Mouse (Mus musculus) G1E (cell line): Measurements from ENCODE around the gene Gltp.

Source experiments
- CTCF ChIP-seq: IDR thresholded peaks from 2 replicates; pipeline ENCODE4 v1.5.1; 2012; ENCODE audit warnings: low read depth, low read length, inconsistent platforms, mixed read lengths
- GATA1 ChIP-seq: IDR thresholded peaks from 2 replicates; pipeline ENCODE4 v1.6.1; 2012; ENCODE audit warnings: borderline replicate concordance, low read length, inconsistent platforms, mixed read lengths
- GATA2 ChIP-seq: IDR thresholded peaks from 2 replicates; pipeline ENCODE4 v1.6.1; 2012; ENCODE audit warnings: low read depth, low read length, inconsistent platforms, borderline replicate concordance
- POLR2AphosphoS5 ChIP-seq: IDR thresholded peaks from 2 replicates; pipeline ENCODE4 v1.6.1; 2012; ENCODE audit warnings: low read depth, low read length, inconsistent platforms; ENCODE audit not compliant: insufficient replicate concordance
- TAL1 ChIP-seq: conservative IDR thresholded peaks from 2 replicates; pipeline ENCODE4 v1.6.1; 2012; ENCODE audit warnings: low read depth, low read length, inconsistent platforms, mixed read lengths

DNA sequence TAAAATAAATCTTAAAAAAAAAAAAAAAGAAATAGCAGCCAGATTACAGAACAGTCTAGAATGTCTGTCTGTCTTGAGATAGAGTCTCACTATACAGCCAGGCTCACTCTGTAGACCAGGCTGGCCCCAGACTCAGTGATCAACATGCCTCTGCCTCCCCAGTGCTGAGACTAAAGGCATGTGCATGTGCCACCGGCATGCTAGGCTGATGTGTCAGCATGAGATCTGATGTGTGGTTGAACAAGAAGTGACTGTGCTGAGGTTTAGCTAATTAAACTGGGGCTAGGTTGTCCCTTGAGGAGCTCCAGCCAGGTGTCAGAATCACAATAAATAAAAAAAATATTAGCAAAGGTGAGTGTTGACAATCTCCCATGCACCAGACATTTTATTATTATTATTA, 24.1 kb downstream of the Gltp start:
- no peak for TF ChIP-seq CTCF
- TF ChIP-seq GATA1: no peak
- no peak for TF ChIP-seq TAL1
- TF ChIP-seq GATA2: no peak
- TF ChIP-seq POLR2AphosphoS5: no peak
